Mouse (Mus musculus) midbrain, embryonic 11.5 days (tissue): ENCODE measurements around the gene Ipmk. TPM values are rescaled to one million over a fixed set of nuclear protein-coding genes. Genes with fewer than 3 reads are reported as not detected.

ENCODE experiments used
- ATAC-seq: fragments of 200-750 bp; cut with Nextera tagmentation; 2 replicates; pipeline ENCODE4 v1.8.0; 2017; ENCODE audit warnings: moderate TSS enrichment, moderate library complexity; ENCODE audit not compliant: low FRiP score
- DNase-seq: peaks from one replicate; pipeline ENCODE4 v3.0.0; 2015; ENCODE audit warnings: low spot score; ENCODE audit errors: missing footprints
- H3K27ac ChIP-seq: fragments of 300-500 bp; sonication (generic); 2 replicates; pipeline ENCODE4 v1.5.1; 2014; ENCODE audit warnings: low read depth, low read length
- H3K27me3 ChIP-seq: fragments of 300-500 bp; sonication (generic); 2 replicates; pipeline ENCODE4 v1.6.1; 2014; ENCODE audit warnings: mild to moderate bottlenecking, low read length, moderate library complexity, mixed read lengths; ENCODE audit not compliant: control insufficient read depth, insufficient read depth
- H3K36me3 ChIP-seq: fragments of 300-500 bp; sonication (generic); 2 replicates; pipeline ENCODE4 v1.6.1; 2014; ENCODE audit warnings: mild to moderate bottlenecking, low read length, moderate library complexity, mixed read lengths; ENCODE audit not compliant: control insufficient read depth, insufficient read depth
- H3K4me1 ChIP-seq: fragments of 300-500 bp; sonication (generic); 2 replicates; pipeline ENCODE4 v1.6.1; 2014; ENCODE audit warnings: low read length; ENCODE audit not compliant: control insufficient read depth, insufficient read depth
- H3K4me2 ChIP-seq: fragments of 300-500 bp; sonication (generic); 2 replicates; pipeline ENCODE4 v1.6.1; 2014; ENCODE audit warnings: mild to moderate bottlenecking, moderate library complexity
- H3K4me3 ChIP-seq: fragments of 300-500 bp; sonication (generic); 2 replicates; pipeline ENCODE4 v1.5.1; 2014; ENCODE audit warnings: low read depth, low read length
- H3K9ac ChIP-seq: fragments of 300-500 bp; sonication (generic); 2 replicates; pipeline ENCODE4 v1.6.1; 2014; ENCODE audit warnings: low read length
- H3K9me3 ChIP-seq: fragments of 300-500 bp; sonication (generic); 2 replicates; pipeline ENCODE4 v1.6.1; 2016; ENCODE audit warnings: low read length; ENCODE audit not compliant: control insufficient read depth
- WGBS: fragments of 180-500 bp; shearing (Covaris S2); extraction: QIAGEN DNeasy Blood & Tissue Kit; methylation state at CpG from one replicate; pipeline ENCODE4 v1.1.7; 2014; 5-methylcytosine and 5-hydroxymethylcytosine counted together
- polyA plus RNA-seq: library from polyadenylated mRNA; unstranded; fragments of >200 nt; fragmentation: Nextera tagmentation; extraction: Ambion mirVana; gene quantifications from 2 replicates; pipeline ENCODE4 v1.2.1, GENCODE M21; 2014

Ipmk gene
- polyA plus RNA-seq, 1 experiment from 2014 or later = 24.8 TPM

GRCm38 (mm10) chr10:71421531-71421930, 74.0 kb downstream of the Ipmk start:
- Histone ChIP-seq H3K4me1 (no peaks in the 10 kb centered on the region), H3K9me3 (no peaks in the 10 kb centered on the region), H3K27ac (no peak overlapping the region), H3K27me3 (no peaks in the 10 kb centered on the region), H3K9ac (no peak overlapping the region), H3K36me3 (no peaks in the 10 kb centered on the region), H3K4me2 (no peak overlapping the region), H3K4me3 (no peak overlapping the region)
- DNase-seq (no peak), ATAC-seq (no peak)
- WGBS = 63% methylated on average over 5 of the region's 5 CpGs

- Histone ChIP-seq H3K9me3 (no peaks in the 10 kb centered on the region), H3K9ac (no peak overlapping the region), H3K4me3 (no peak overlapping the region), H3K4me1 (no peaks in the 10 kb centered on the region), H3K27ac (no peak overlapping the region), H3K36me3 (no peaks in the 10 kb centered on the region), H3K27me3 (no peaks in the 10 kb centered on the region), H3K4me2 (no peak overlapping the region)
- DNase-seq (peak; percentile 99), ATAC-seq (0 out of 2 replicates have a peak, but pooled peaks have one; percentile 35)
- 50% methylated on average over 14 of the region's 14 CpGs for WGBS
Measured at GRCm38 (mm10) chr10:71422047-71423037, 74.8 kb downstream of the Ipmk start.

- Histone ChIP-seq H3K4me3 (no peak overlapping the region), H3K9me3 (no peaks in the 10 kb centered on the region; the same call in 1 of the 2 replicates), H3K27me3 (no peaks in the 10 kb centered on the region), H3K27ac (no peak overlapping the region), H3K9ac (no peak overlapping the region), H3K4me2 (no peak overlapping the region), H3K36me3 (no peaks in the 10 kb centered on the region), H3K4me1 (no peaks in the 10 kb centered on the region)
- ATAC-seq = no peak
- no peak for DNase-seq
- 73% methylated on average over 6 of the region's 6 CpGs for WGBS
Measured at GRCm38 (mm10) chr10:71426740-71427139, 79.2 kb downstream of the Ipmk start.

- no peaks in the 10 kb centered on the region for H3K36me3 ChIP-seq
- WGBS = 84% methylated on average over 10 of the region's 10 CpGs
- H3K27me3 ChIP-seq = no peaks in the 10 kb centered on the region
- H3K9me3 ChIP-seq = no peaks in the 10 kb centered on the region; the same call in 1 of the 2 replicates
- no peak overlapping the region for H3K4me2 ChIP-seq
- DNase-seq = no peak
- no peak for ATAC-seq
- no peak overlapping the region for H3K27ac ChIP-seq
- no peak overlapping the region for H3K4me3 ChIP-seq
- H3K4me1 ChIP-seq = no peaks in the 10 kb centered on the region
- no peak overlapping the region for H3K9ac ChIP-seq
Measured at GRCm38 (mm10) chr10:71427381-71427780, 79.8 kb downstream of the Ipmk start.

GRCm38 (mm10) chr10:71428246-71428864, 80.8 kb downstream of the Ipmk start:
- Histone ChIP-seq H3K9me3 (no peaks in the 10 kb centered on the region; the same call in 1 of the 2 replicates), H3K4me3 (no peak overlapping the region), H3K27me3 (no peaks in the 10 kb centered on the region), H3K36me3 (no peaks in the 10 kb centered on the region), H3K4me2 (no peak overlapping the region), H3K27ac (no peak overlapping the region), H3K4me1 (no peaks in the 10 kb centered on the region), H3K9ac (no peak overlapping the region)
- WGBS = 70% methylated on average over 13 of the region's 13 CpGs
- ATAC-seq (no peak), DNase-seq (no peak)

GRCm38 (mm10) chr10:71430661-71431060, 83.1 kb downstream of the Ipmk start:
- WGBS = 85% methylated on average over 6 of the region's 6 CpGs

GRCm38 (mm10) chr10:71443086-71443485, 95.5 kb downstream of the Ipmk start:
- H3K27me3 ChIP-seq = no peaks in the 10 kb centered on the region
- H3K27ac ChIP-seq = no peak overlapping the region
- H3K4me1 ChIP-seq = no peaks in the 10 kb centered on the region
- ATAC-seq (no peak), DNase-seq (no peak)
- H3K36me3 ChIP-seq = no peaks in the 10 kb centered on the region
- no peak overlapping the region for H3K4me3 ChIP-seq
- H3K4me2 ChIP-seq = no peak overlapping the region
- no peaks in the 10 kb centered on the region for H3K9me3 ChIP-seq
- H3K9ac ChIP-seq = no peak overlapping the region

More at GRCm38 (mm10) chr10:71430661-71431060, 83.1 kb downstream of the Ipmk start:
- H3K4me3 ChIP-seq = no peak overlapping the region
- H3K27me3 ChIP-seq = no peaks in the 10 kb centered on the region
- DNase-seq (no peak), ATAC-seq (no peak)
- no peak overlapping the region for H3K27ac ChIP-seq
- H3K9ac ChIP-seq = no peak overlapping the region
- no peaks in the 10 kb centered on the region; the same call in 1 of the 2 replicates for H3K9me3 ChIP-seq
- no peak overlapping the region for H3K4me2 ChIP-seq
- no peaks in the 10 kb centered on the region for H3K4me1 ChIP-seq
- no peaks in the 10 kb centered on the region for H3K36me3 ChIP-seq

DNA sequence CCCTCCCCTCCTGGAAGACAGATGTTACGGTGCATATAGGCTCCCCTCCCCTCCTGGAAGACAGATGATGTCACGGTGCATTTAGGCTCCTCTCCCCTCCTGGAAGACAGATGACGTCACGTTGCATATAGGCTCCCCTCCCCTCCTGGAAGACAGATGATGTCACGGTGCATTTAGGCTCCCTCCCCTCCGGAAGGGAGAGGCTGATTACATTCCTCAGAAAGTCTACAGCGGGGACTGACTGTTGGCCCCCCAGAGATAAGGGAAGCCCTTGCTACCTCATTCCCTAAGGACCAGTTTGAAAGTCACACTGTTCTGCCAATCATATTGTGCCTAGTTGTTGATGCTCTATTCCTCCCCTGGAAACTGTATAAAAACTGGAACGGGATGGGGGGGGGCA, 100.1 kb downstream of the Ipmk start:
- no peak overlapping the region for H3K4me3 ChIP-seq
- no peak overlapping the region for H3K27ac ChIP-seq
- H3K4me1 ChIP-seq = no peaks in the 10 kb centered on the region
- no peak overlapping the region for H3K4me2 ChIP-seq
- no peak overlapping the region for H3K9ac ChIP-seq
- H3K27me3 ChIP-seq = no peaks in the 10 kb centered on the region
- no peak for ATAC-seq
- no peak for DNase-seq
- H3K9me3 ChIP-seq = no peaks in the 10 kb centered on the region
- H3K36me3 ChIP-seq = no peaks in the 10 kb centered on the region
- 84% methylated on average over 8 of the region's 8 CpGs for WGBS

DNA sequence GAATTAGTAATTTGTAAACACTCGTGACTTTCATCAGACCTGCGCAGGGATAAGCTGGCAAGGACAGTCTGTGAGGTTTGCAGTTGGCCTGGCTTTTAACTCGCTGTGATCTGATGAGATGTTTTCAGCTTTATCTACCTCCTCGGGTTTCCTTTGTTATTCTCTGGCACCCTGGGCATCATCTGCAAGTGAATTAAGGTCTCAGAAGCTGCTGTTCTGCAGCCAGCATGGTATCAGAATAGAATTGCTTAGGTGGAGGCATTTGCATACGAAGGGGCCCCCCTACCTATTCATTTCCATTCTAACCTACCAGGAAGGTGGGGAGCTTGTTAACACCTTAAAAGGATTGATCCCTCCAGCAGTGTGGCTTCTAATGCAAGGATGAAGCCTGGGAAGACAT, 100.7 kb downstream of the Ipmk start:
- DNase-seq = no peak
- Histone ChIP-seq H3K4me3 (no peak overlapping the region), H3K27me3 (no peaks in the 10 kb centered on the region), H3K9me3 (no peaks in the 10 kb centered on the region), H3K27ac (no peak overlapping the region), H3K9ac (no peak overlapping the region), H3K4me1 (no peaks in the 10 kb centered on the region), H3K36me3 (no peaks in the 10 kb centered on the region), H3K4me2 (no peak overlapping the region)
- 82% methylated on average over 5 of the region's 5 CpGs for WGBS
- ATAC-seq = no peak
